Mouse (Mus musculus) megakaryocyte progenitor cell, adult 5-6 weeks (primary cell): ENCODE results near the gene Chst8. TPM values are rescaled to one million over a fixed set of nuclear protein-coding genes. Genes with fewer than 3 reads are reported as not detected.

ENCODE experiments used
- ATAC-seq: replicated peaks from 2 replicates; pipeline ENCODE4 v1.8.0; 2016; ENCODE audit warnings: mild to moderate bottlenecking, moderate TSS enrichment, inconsistent platforms; ENCODE audit not compliant: poor library complexity
- total RNA-seq, 2 experiments: library from RNA; stranded (forward) in 1 of 2; stranded (reverse) in 1 of 2; fragments of 157-497, 149-512 nt in 1 of 2; fragments of 200-1000 nt in 1 of 2; gene quantifications; 2 replicates each; pipeline versions ENCODE4 v1.2.3 to v1.2.4; 2015 to 2017

Chst8 gene
- total RNA-seq, 2 experiments from 2014 or later: not detected

DNA sequence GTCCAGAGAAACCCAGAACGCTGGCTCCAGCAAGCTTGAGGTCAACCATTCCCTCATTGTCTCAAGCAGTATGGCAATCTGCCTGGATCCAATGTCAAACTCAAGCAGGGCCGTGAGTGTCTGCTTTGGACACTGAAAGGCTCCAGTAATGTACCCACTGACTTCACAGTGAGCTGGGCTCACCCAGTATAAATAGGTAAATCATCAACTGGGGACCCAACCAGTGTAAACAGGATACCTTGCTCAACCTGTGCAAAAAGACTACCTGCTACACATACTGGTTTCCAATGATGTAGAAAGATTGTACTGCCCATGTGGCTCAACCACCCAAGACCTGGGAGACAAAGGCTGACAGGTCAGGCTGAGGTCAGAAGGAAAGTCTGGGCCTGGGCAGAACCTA is 7.5 kb downstream of the Chst8 start:
- ATAC-seq: no peak

DNA sequence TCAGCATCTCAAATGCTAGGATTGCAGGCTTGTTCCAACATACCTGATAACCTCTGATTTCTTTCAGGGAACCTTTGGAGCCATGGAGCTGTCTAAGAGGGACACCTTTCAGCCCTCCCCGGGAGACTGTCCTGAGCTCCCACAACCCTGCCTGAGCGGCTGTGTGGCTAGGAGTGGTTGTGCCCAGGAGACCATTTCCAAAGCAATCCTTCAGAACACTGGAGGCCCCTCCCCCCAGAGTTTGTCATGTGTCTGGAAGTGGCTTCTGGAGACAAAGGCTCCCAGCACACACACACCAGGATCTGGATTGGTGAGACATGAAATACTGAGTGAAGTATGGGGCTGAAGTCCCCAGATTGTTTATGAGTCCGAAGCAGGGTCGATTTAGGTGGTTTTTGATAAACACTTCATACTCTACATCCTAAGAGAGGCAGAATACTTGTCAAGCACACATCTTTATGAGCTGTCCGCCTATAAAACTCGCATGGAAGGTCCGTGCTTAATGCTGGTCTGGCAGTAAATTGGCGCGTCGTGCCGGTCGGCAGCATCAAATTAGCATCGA is 12.5 kb downstream of the Chst8 start:
- ATAC-seq: no peak

- ATAC-seq: no peak
These were observed 13.1 kb downstream of the Chst8 start for GRCm38 (mm10) chr7:34799404-34799771.

DNA sequence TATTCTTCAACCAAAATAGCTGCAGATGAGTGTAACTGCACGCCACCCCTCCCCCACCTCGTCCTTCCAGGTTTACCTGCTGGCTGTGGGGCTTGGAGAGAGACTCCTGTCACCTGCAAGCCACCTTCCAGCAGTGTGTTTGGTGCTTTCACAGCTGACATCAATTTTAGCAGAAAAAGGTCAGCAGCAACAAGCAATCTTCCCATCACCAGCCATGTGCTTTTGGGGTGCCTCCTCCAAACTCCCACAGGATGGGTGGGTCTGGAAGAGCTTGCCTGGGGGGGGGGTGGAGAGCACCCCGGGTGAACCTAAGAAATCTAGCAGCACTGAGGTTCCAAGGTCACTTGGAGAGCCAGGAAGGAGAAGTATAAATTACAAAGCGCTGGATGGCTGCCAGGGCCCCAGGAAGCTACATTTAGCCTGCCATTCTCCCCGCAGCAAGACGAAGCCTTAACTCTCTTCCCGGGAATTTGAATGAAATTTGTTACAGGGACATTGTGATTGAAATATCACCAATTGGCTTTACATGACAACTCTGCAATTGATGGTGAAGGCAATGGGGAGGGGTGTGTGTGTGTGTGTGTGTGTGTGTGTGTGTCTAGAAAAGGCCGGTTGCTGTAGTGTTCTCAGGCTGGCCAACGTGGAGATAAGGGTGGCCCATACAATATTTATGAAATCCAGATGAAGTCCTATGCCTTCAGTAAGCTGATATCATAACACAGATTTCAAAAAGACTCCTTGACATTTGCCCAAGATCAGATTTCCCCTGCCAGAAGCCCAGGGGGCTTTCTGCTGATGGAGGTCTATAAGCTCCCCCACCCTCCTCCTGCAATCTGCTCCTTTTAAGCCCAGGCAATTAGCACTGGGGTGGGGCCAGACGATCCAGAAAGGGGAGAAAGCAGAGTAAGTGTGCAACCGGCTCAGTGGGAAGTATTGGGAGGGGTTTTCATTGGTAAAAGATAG is 13.8 kb downstream of the Chst8 start:
- ATAC-seq: no peak

DNA sequence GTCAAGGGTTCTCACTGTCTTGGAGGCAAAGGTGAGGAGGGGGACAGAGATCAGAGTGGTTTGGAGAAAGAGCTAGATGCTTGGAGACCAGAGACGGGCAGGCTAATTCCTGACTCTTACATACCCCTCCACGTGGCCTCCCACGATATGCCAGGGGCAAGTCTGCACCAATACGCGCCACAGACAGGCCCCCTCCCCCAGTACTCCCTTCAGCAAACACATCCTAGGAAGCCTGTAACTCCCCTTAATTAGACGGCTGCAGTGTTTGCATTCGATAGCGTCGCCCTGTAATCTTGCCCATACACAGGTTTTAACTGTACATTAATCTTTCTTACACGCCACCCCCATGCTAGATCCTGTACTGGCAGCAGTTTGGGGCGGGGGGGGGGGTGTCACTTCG is 14.5 kb downstream of the Chst8 start:
- no peak for ATAC-seq

GRCm38 (mm10) chr7:34790459-34790858 is 22.1 kb downstream of the Chst8 start:
- no peak for ATAC-seq

GRCm38 (mm10) chr7:34787171-34787570 is 25.3 kb downstream of the Chst8 start:
- no peak for ATAC-seq

- no peak for ATAC-seq
These were observed 27.5 kb downstream of the Chst8 start for GRCm38 (mm10) chr7:34785052-34785451.

DNA sequence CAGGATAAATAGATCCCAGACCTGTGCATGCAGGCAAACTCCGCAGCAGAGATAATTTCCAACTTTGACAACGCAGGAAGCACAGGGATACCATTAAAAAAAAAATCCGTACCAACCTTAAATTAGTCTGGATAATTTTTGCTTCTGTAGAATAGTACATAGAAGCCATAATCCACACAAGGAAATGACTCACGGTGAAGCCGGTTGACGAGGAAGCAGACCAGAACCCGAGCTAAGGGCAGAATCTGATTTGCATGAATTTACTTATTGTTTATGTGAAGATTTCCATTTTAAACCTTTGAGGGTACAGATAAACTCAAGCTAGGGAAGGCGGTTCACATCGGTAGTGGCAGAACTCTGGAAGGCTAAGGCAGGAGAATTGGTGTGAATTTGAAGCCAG is 28.0 kb downstream of the Chst8 start:
- no peak for ATAC-seq

DNA sequence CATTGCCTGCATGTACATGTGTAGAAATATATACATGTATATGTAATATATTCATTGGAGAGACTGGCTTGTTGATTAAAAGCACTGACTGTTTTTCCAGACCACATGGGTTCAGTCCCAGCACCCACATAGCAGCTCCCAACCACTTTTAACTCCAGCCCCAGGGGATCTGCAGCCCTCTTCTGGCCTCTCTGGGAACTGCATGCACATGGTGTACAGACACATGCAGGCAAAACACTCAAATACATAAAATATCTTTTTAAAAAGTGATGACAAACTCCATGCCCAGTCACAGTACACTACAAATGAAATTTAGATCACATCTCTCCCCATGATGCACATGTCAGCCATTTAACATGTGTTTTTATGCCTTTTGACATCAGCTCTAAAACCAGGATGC is 30.5 kb downstream of the Chst8 start:
- ATAC-seq: no peak

- ATAC-seq: no peak
These were observed 31.3 kb downstream of the Chst8 start for GRCm38 (mm10) chr7:34781217-34781616.

GRCm38 (mm10) chr7:34778426-34778825 is 34.1 kb downstream of the Chst8 start:
- no peak for ATAC-seq

DNA sequence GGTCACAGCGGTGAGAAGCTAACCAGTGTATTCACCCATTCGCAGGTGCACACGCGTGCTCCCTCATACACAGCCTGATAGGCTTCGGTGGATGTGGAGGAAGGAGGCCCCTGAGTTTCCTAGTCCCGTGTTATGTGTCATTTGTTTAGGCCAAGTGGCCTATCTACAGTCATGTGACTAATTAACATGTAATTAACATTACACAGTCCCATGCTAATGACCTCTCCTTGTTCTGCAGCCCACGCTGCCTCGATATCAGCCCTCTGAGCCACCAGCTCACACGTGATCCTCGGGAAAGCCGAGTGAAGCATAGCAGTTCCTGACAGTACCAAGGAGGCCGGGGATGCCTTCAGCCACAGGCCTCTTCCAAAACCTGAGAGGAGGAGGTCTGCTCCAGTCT is 36.9 kb downstream of the Chst8 start:
- no peak for ATAC-seq

DNA sequence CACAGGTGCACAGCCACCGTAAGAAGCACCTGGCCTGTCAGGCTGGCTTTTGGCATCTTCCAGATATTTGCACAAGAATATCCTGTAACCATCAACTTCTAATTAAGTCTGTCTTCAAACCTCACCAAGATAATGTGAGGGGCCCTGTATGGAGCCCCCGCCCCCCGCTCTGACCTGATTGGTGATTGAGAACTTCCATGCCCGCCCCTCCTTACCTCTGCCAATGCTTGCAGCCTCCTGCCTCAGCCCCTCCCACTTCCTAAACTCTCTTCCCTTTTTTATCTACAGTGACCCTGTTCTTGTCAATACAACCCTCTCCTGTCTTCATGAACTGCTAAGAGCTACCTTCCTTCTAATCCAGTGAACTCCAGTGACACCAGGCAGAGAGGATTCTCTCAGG is 37.6 kb downstream of the Chst8 start:
- ATAC-seq: no peak

DNA sequence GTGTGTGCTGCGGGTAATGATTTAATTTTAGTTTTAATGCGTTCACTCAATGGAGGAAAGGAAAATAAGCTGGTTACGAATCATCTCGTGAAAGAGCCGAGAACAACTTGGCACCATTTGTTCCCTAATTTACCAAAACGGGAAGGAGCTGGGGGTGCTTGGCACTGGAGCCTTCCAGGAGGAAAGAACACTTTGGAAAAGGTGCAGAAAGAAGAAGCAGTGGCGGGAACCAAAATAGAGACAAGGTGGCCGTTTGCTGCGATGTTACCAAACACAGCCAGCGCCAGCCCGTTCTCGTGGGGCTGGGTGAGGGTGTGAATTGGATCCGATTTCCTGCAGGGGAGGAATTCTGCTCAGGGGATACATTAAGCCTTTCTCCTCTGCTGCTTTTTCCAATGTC is 38.5 kb downstream of the Chst8 start:
- no peak for ATAC-seq

DNA sequence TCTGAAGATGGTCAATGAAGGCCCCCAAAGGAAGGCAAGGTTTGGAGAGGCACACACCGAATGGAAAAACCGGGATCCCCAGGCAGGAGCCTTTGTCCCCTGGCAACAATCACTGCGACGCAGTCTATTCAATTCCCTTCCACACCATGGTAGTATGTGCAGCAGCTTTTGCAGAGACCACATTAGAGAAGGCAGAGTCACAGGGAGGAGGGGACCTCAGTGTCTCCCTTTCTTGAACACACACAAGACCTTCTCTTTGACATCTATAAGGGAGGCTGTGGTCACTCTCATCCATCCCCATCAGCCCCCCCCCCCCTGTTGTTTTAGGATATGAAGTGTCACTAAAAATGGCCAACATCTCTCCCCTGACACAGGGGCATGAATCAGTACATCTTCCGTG is 39.2 kb downstream of the Chst8 start:
- ATAC-seq: no peak

DNA sequence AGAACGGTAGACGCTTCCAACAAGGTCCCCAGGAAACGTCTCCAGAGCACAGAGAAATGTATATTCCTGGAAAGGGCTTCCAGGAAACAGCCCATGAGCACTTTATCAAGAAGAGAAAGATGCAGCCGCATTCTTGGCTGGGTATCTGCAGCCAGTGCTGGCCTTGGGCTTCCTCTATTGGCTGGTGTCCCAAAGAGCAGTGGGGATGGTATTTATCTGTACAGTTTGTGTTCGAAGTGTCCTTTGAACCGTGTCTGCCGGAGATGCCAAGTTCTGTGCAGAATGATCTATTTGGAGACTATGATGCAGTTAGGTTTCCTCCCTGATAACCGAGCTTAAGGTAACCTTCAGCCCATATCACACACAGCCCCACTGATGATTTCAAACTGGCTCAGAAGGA is 43.0 kb downstream of the Chst8 start:
- ATAC-seq: no peak

- no peak for ATAC-seq
These were observed 48.0 kb downstream of the Chst8 start for GRCm38 (mm10) chr7:34764250-34765148.

DNA sequence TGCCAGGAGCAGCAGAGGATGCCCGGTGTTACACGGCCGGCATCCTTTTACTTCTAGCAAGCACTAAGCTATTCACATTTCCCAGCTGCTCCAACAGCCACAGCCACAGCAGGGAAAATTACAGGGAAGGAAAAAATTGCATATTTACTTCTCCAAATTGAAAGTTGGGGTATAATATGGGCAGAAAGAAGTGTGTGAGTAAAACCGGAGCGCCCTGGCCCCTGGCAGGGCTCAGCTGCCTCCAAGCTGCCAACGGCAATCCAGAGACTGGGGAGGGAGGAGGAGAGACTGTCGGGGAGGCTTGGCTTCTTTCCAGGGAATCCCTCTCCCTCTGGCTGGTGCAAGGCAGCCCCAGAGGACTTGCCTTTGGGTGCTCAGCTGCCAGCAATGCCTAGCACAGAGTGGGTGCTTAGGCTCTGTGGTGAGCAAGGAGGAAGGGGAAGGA is 53.1 kb downstream of the Chst8 start:
- ATAC-seq: no peak

DNA sequence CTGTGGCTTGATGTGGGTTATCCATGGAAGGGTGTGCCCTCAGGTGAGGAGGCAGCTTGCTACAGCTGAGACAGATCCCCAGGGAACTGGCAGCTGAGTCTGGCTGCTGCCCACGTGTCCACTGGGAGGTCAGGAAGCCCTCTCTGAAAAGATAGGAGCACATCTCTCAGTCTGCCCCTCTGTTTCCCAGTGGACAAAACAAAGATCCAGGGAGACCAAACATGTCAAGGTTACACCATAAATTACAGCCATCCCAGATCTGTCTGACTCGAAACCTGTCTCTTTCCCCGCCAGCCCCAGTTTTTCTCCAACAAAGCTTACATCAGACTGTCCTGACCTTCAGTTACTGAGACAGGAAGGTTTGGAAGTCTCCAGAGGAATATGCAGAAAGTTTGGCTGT is 53.8 kb downstream of the Chst8 start:
- no peak for ATAC-seq

GRCm38 (mm10) chr7:34757513-34757912 is 55.0 kb downstream of the Chst8 start:
- ATAC-seq: no peak
